Mouse (Mus musculus): ENCODE measurements around the gene Tnrc6b. TPM values are rescaled to one million over a fixed set of nuclear protein-coding genes. Genes with fewer than 3 reads are reported as not detected.

The Tnrc6b gene
- polyA plus RNA-seq, 1 experiment from 2014 or later: 9.6 TPM

DNA sequence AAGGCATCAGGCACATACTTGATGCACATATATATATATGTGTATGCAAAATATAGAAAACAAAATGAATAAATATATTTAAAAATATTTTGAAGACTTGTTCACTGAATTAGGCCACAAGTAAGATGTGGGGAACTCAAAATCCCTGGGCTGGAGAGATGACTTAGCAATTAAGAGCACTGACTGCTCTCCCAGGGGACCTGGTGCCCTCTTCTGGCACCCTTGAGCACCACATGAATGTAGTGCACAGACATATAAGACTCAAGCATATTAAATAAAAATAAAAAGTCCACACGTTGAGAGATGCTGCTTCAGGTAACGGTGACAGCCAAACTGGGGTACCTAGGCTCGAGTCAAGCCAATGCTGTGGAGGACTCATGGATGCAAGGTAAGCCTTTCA lies 234.7 kb downstream of the Tnrc6b start:
- no peak overlapping the region for H3K9ac ChIP-seq (replicated peaks)
- peak; percentile 73 for TF ChIP-seq CTCF (IDR thresholded peaks at IDR 0.05; ENCODE audit: low read depth)
- no peak for TF ChIP-seq EP300 (IDR thresholded peaks at IDR 0.05; ENCODE audit: low read depth)
- no peak overlapping the region for H3K4me3 ChIP-seq (ENCODE audit: low read depth, low read length)
- no peak overlapping the region for H3K27ac ChIP-seq (ENCODE audit: low read depth)
- DNase-seq (peak; percentile 44), ATAC-seq (no peak)
- 32% methylated on average over 3 of the region's 3 CpGs for WGBS (ENCODE audit: insufficient replicate concordance)
- H3K9me3 ChIP-seq (ENCODE audit: low read length): no peaks in the 10 kb centered on the region
- H3K36me3 ChIP-seq (replicated peaks; ENCODE audit: insufficient read depth, low read length): no peaks in the 10 kb centered on the region; the same call in 1 of the 2 replicates
- peaks cover 12% of the 10 kb centered on the region for H3K4me1 ChIP-seq (ENCODE audit: insufficient read depth)
- H3K4me2 ChIP-seq (ENCODE audit: low read depth, low read length): no peak overlapping the region
- H3K27me3 ChIP-seq (ENCODE audit: insufficient read depth, low read length): no peaks in the 10 kb centered on the region

DNA sequence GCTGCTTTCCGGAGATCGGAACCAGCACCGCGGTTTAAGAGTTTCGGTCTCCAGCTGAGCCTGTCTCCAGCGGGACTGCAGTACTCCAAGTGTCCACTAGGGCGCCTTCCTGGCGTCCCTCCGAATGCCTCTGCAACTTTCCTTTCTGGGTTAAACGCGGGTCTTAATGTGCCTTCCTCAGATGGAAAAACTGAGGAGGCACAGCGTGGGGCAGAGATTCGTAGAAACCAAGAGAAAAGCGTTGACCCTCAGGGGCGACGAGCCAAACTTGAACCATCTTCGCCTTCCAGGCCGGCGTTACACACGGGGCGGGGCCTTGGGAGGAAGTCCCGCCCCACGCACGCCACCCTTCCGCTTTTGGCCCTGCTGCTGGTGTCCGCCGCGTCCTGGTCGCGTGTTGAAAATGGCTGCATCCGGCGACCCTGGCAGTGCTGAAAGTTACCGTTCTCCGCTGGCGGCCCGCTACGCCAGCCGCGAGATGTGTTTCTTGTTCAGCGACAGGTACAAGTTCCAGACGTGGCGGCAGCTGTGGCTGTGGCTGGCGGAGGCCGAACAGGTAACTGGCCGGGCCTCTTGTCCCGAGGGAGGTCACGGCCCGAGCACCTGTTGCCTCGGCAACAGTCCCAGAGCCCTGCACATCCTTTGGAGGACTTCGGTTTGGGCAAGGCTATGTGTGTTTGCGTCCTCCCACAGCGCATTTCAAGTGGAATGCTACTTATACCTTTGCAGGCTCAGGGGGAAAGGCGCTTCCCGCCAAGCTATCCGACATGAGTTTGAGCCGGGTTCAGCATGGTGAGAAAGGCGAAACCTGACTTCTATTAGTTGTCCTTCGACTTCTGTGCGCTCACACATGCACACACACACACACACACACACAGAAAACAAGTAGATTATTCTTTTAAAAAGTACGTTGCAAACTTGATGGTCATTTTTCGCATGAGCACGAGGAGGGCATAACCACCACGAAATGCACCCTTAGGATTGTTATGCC lies 237.3 kb downstream of the Tnrc6b start, which contains the start of gene Adsl:
Gene Adsl (plus strand): TSS at position 346 of the 991 bp plus-strand sequence.
- DNase-seq (peak; percentile 94), ATAC-seq (peak; percentile 97)
- H3K36me3 ChIP-seq (replicated peaks; ENCODE audit: insufficient read depth, low read length): peaks cover 11% of the 10 kb centered on the region
- peak within 1 kb of the TSS; percentile 78 for H3K9ac ChIP-seq (replicated peaks)
- H3K27me3 ChIP-seq (ENCODE audit: insufficient read depth, low read length): no peaks in the 10 kb centered on the region
- H3K4me2 ChIP-seq (ENCODE audit: low read depth, low read length): peak within 1 kb of the TSS; percentile 93
- TF ChIP-seq EP300 (IDR thresholded peaks at IDR 0.05; ENCODE audit: low read depth) (peak; percentile 64; the same call in 1 of the 2 replicates), CTCF (IDR thresholded peaks at IDR 0.05; ENCODE audit: low read depth) (peak; percentile 96)
- peak within 1 kb of the TSS; percentile 25 for H3K27ac ChIP-seq (ENCODE audit: low read depth)
- H3K4me1 ChIP-seq (ENCODE audit: insufficient read depth): peaks cover 12% of the 10 kb centered on the region
- H3K4me3 ChIP-seq (ENCODE audit: low read depth, low read length): peak within 1 kb of the TSS; percentile 80
- no peaks in the 10 kb centered on the region for H3K9me3 ChIP-seq (ENCODE audit: low read length)
- WGBS (ENCODE audit: insufficient replicate concordance): 1% methylated on average over 63 of the region's 63 CpGs

DNA sequence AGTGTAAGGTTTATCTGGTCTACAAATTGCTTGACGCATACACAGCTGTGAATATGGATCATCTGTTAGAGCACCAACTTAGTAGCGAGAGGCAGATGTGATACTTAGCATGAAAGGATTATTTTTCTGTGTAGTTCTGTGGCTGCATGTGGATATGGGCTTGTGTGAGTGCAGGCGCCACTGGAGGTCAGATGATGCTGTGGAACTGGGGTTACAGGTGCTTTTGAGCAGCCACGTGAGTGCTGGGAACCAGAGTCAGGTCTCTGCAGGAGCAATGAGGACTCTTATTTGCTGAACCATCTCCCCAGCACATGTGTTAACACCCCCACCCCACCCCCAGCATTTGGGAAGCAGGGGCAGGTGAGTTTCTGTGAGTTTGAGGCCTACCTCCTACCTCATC lies 238.3 kb downstream of the Tnrc6b start:
- DNase-seq (no peak), ATAC-seq (no peak)
- Histone ChIP-seq H3K36me3 (replicated peaks; ENCODE audit: insufficient read depth, low read length) (peaks cover 19% of the 10 kb centered on the region), H3K9me3 (ENCODE audit: low read length) (no peaks in the 10 kb centered on the region), H3K4me3 (ENCODE audit: low read depth, low read length) (peak overlapping the region; percentile 80), H3K27me3 (ENCODE audit: insufficient read depth, low read length) (no peaks in the 10 kb centered on the region), H3K4me1 (ENCODE audit: insufficient read depth) (peaks cover 12% of the 10 kb centered on the region), H3K9ac (replicated peaks) (peak overlapping the region; percentile 78), H3K4me2 (ENCODE audit: low read depth, low read length) (peak overlapping the region; percentile 93), H3K27ac (ENCODE audit: low read depth) (no peak overlapping the region)
- no peak for TF ChIP-seq CTCF (IDR thresholded peaks at IDR 0.05; ENCODE audit: low read depth)
- TF ChIP-seq EP300 (IDR thresholded peaks at IDR 0.05; ENCODE audit: low read depth): no peak
- WGBS (ENCODE audit: insufficient replicate concordance): 37% methylated on average over 4 of the region's 4 CpGs

DNA sequence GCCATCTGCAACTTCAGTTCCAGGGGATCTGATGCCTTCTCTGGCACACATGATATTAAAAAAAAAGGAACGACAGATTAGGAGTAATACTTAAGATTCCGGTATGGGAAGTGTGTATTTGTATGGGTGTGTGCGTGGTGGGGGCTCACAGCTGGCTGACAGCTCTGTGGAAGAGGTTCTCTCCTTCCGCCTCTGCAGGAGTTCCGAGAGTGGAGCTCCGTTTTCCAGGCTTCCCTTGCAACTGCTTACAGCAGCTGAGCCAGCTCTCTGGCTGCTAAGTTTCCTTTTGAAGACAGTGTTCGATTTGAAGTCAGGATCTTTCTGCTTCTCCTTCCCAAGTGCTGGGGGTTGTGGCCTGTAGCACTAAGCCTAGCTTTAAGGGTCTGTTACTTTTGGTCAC lies 238.9 kb downstream of the Tnrc6b start:
- no peaks in the 10 kb centered on the region for H3K9me3 ChIP-seq (ENCODE audit: low read length)
- TF ChIP-seq EP300 (IDR thresholded peaks at IDR 0.05; ENCODE audit: low read depth) (no peak), CTCF (IDR thresholded peaks at IDR 0.05; ENCODE audit: low read depth) (no peak)
- peaks cover 12% of the 10 kb centered on the region for H3K4me1 ChIP-seq (ENCODE audit: insufficient read depth)
- DNase-seq (no peak), ATAC-seq (no peak)
- peaks cover 21% of the 10 kb centered on the region for H3K36me3 ChIP-seq (replicated peaks; ENCODE audit: insufficient read depth, low read length)
- WGBS (ENCODE audit: insufficient replicate concordance): 82% methylated on average over 7 of the region's 7 CpGs
- peak overlapping the region; percentile 93 for H3K4me2 ChIP-seq (ENCODE audit: low read depth, low read length)
- H3K27me3 ChIP-seq (ENCODE audit: insufficient read depth, low read length): no peaks in the 10 kb centered on the region
- H3K27ac ChIP-seq (ENCODE audit: low read depth): no peak overlapping the region
- 0 out of 2 replicates have a peak overlapping the region, but pooled peaks have one; percentile 80 for H3K4me3 ChIP-seq (ENCODE audit: low read depth, low read length)
- H3K9ac ChIP-seq (replicated peaks): no peak overlapping the region; the same call in 1 of the 2 replicates

DNA sequence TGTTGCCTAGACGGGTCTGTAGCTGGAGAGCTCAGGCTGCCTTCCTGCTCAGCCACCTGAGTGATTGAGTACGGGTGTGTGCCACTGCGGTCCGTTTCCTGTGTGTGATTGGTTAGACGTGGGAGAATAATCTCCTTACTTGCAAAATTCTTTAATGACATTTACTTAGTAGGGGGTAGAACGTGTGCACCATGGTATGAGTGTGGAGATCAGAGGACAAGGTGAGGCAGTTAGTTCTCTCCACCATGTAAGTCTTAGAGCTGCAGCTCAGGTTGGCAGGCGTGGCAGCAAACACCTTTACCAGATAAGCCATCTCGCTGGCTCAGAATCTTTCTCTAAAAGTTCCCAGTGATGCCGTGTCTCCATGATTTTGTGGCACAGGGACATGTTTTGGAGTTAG lies 242.9 kb downstream of the Tnrc6b start:
- DNase-seq (no peak), ATAC-seq (no peak)
- H3K36me3 ChIP-seq (replicated peaks; ENCODE audit: insufficient read depth, low read length): peaks cover 41% of the 10 kb centered on the region
- no peak overlapping the region for H3K27ac ChIP-seq (ENCODE audit: low read depth)
- H3K27me3 ChIP-seq (ENCODE audit: insufficient read depth, low read length): no peaks in the 10 kb centered on the region
- WGBS (ENCODE audit: insufficient replicate concordance): 83% methylated on average over 9 of the region's 9 CpGs
- peaks cover 10% of the 10 kb centered on the region for H3K4me1 ChIP-seq (ENCODE audit: insufficient read depth)
- no peak overlapping the region for H3K4me2 ChIP-seq (ENCODE audit: low read depth, low read length)
- H3K4me3 ChIP-seq (ENCODE audit: low read depth, low read length): no peak overlapping the region
- TF ChIP-seq EP300 (IDR thresholded peaks at IDR 0.05; ENCODE audit: low read depth) (no peak), CTCF (IDR thresholded peaks at IDR 0.05; ENCODE audit: low read depth) (no peak)
- H3K9ac ChIP-seq (replicated peaks): no peak overlapping the region
- no peaks in the 10 kb centered on the region for H3K9me3 ChIP-seq (ENCODE audit: low read length)

DNA sequence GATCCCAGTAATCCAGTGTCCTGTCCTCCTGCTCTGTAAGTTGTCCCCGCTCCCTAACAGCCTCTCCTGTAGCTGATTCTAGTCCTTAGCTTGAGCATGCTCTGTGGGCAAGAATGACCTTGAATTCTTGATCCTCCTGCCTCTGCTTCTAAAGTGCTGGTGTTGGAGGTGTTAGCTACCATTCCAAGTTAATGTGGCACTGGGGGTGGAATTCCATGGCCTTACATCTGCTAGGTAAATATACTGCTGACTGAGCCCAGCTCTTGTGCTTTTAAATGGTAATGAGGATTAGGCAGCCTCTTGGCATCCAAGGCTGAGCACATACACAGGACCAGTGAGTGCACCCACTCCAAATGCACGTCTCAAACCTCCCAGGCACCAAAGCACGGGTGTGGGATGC lies 243.7 kb downstream of the Tnrc6b start:
- Histone ChIP-seq H3K4me2 (ENCODE audit: low read depth, low read length) (no peak overlapping the region), H3K4me1 (ENCODE audit: insufficient read depth) (peaks cover under 1% of the 10 kb centered on the region; the same call in 1 of the 2 replicates), H3K36me3 (replicated peaks; ENCODE audit: insufficient read depth, low read length) (peaks cover 44% of the 10 kb centered on the region), H3K27me3 (ENCODE audit: insufficient read depth, low read length) (no peaks in the 10 kb centered on the region), H3K4me3 (ENCODE audit: low read depth, low read length) (no peak overlapping the region), H3K9me3 (ENCODE audit: low read length) (no peaks in the 10 kb centered on the region), H3K27ac (ENCODE audit: low read depth) (no peak overlapping the region), H3K9ac (replicated peaks) (no peak overlapping the region)
- TF ChIP-seq CTCF (IDR thresholded peaks at IDR 0.05; ENCODE audit: low read depth) (no peak), EP300 (IDR thresholded peaks at IDR 0.05; ENCODE audit: low read depth) (no peak)
- no peak for DNase-seq
- WGBS (ENCODE audit: insufficient replicate concordance): 79% methylated on average over 3 of the region's 3 CpGs
- ATAC-seq: no peak
